Mouse (Mus musculus) lung, postnatal 25 days (tissue): ENCODE results near the gene Zfp827.

Source experiments
- DNase-seq: peaks from one replicate; pipeline ENCODE4 v3.0.0; 2022; ENCODE audit warnings: low spot score

Gene Zfp827

GRCm38 (mm10) chr8:79159397-79159796 is 131.2 kb downstream of the Zfp827 start:
- no peak for DNase-seq

GRCm38 (mm10) chr8:79160302-79160701 is 132.1 kb downstream of the Zfp827 start:
- peak; percentile 18 for DNase-seq

- peak; percentile 29 for DNase-seq
Measured at GRCm38 (mm10) chr8:79161172-79161778, 133.0 kb downstream of the Zfp827 start.

GRCm38 (mm10) chr8:79162533-79163308 is 134.5 kb downstream of the Zfp827 start:
- peak; percentile 34 for DNase-seq

GRCm38 (mm10) chr8:79164336-79164735 is 136.1 kb downstream of the Zfp827 start:
- no peak for DNase-seq

- DNase-seq: no peak
Measured at GRCm38 (mm10) chr8:79165276-79165675, 137.0 kb downstream of the Zfp827 start.

GRCm38 (mm10) chr8:79173606-79174005 is 145.4 kb downstream of the Zfp827 start:
- no peak for DNase-seq

- DNase-seq: no peak
Measured at GRCm38 (mm10) chr8:79175991-79176390, 147.8 kb downstream of the Zfp827 start.

- DNase-seq: no peak
Measured at GRCm38 (mm10) chr8:79179678-79180077, 151.4 kb downstream of the Zfp827 start.

- no peak for DNase-seq
Measured at GRCm38 (mm10) chr8:79185488-79185887, 157.3 kb downstream of the Zfp827 start.

- no peak for DNase-seq
Measured at GRCm38 (mm10) chr8:79190071-79190470, 161.8 kb downstream of the Zfp827 start.

GRCm38 (mm10) chr8:79196481-79196880 is 168.2 kb downstream of the Zfp827 start:
- no peak for DNase-seq

GRCm38 (mm10) chr8:79198675-79199074 is 170.4 kb downstream of the Zfp827 start:
- no peak for DNase-seq

GRCm38 (mm10) chr8:79201446-79202147 is 173.4 kb downstream of the Zfp827 start:
- DNase-seq: no peak

GRCm38 (mm10) chr8:79206895-79207294 is 178.7 kb downstream of the Zfp827 start:
- DNase-seq: peak; percentile 12

- no peak for DNase-seq
Measured at GRCm38 (mm10) chr8:79208181-79208580, 179.9 kb downstream of the Zfp827 start.

GRCm38 (mm10) chr8:79208691-79209640 is 180.7 kb downstream of the Zfp827 start:
- peak; percentile 31 for DNase-seq

- peak; percentile 18 for DNase-seq
Measured at GRCm38 (mm10) chr8:79209641-79210358, 181.6 kb downstream of the Zfp827 start.

GRCm38 (mm10) chr8:79211630-79212029 is 183.4 kb downstream of the Zfp827 start:
- DNase-seq: no peak

- no peak for DNase-seq
Measured at GRCm38 (mm10) chr8:79222106-79222751, 194.0 kb downstream of the Zfp827 start.

- no peak for DNase-seq
Measured at GRCm38 (mm10) chr8:79222752-79223141, 194.5 kb downstream of the Zfp827 start.
